Mouse (Mus musculus): ENCODE data around the gene Uhrf1.

Gene Uhrf1

GRCm38 (mm10) chr17:56273482-56273881, 29.6 kb upstream of the Uhrf1 start:
- in situ Hi-C loops (cut with MboI; ENCODE audit: unreplicated experiment in 2 of 2) = no loop called here

DNA sequence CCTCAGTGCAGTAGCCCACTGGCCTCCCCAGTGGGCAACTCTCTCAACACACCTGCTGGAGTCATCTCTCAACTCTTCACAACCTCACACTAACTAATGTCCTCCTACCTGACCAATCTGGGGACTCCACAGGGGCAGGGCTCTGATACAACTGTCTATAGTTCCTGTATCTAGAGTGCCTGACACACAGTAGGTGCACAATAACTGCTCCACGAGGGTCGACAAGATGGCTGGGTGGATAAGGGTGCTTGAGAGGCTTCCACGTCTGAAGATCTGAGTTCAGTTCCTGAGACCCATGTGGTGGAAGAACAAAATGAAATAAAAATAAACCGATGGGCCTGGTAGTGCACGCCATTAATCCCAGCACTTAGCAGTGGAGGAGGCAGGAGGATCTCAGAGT, 29.1 kb upstream of the Uhrf1 start:
- in situ Hi-C loops (cut with MboI; ENCODE audit: unreplicated experiment in 2 of 2) = no loop called here

GRCm38 (mm10) chr17:56275842-56276480, 27.2 kb upstream of the Uhrf1 start:
- in situ Hi-C loops (cut with MboI; ENCODE audit: unreplicated experiment in 2 of 2) = loop anchor here (5.0 kb wide), 1 partner anchor 36 kb away; no protein-coding TSS in a partner anchor

GRCm38 (mm10) chr17:56276643-56277566, 26.2 kb upstream of the Uhrf1 start, which contains the start of gene Ticam1:
Gene Ticam1 (minus strand): TSS chr17:56276786.
- in situ Hi-C loops (cut with MboI; ENCODE audit: unreplicated experiment in 2 of 2) = loop anchor here (5.0 kb wide), 1 partner anchor 35 kb away; no protein-coding TSS in a partner anchor

DNA sequence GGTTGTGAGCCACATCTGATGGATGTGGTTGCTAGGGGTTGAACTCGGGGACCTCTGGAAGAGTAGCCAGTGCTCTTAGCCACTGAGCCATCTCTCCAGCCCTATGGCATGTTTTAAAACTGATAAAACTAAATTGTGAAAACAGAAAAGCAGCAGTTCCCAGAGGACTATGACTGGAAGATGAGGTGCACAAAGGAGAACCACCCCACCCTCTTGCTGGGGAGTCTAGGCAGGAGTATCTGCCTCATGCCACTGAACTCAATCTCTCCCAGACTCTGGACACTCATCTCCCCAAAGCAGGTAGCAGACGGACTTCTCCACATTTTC, 25.6 kb upstream of the Uhrf1 start:
- in situ Hi-C loops (cut with MboI; ENCODE audit: unreplicated experiment in 2 of 2) = loop anchor here (5.0 kb wide), 1 partner anchor 35 kb away; no protein-coding TSS in a partner anchor

DNA sequence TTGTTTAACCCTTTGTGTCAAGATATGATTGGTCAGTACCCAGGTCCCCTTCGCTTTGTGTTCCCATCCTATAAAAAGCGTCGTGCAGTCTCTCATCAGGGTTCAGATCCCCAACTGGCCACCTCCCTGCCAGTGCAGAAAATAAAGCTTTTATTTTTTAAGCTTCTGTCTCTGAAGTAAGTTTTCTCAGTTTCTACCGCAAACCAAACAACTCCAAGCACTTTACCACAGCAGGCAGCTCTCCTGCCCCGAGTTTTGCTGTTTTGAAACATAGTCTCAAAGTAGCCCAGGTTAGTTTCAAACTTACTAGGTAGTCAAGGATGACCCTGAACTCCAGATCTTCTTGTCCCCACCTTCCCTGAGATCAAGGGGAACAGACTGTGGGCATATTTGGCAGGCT, 24.8 kb upstream of the Uhrf1 start:
- in situ Hi-C loops (cut with MboI; ENCODE audit: unreplicated experiment in 2 of 2) = loop anchor here (5.0 kb wide), 1 partner anchor 34 kb away; no protein-coding TSS in a partner anchor

DNA sequence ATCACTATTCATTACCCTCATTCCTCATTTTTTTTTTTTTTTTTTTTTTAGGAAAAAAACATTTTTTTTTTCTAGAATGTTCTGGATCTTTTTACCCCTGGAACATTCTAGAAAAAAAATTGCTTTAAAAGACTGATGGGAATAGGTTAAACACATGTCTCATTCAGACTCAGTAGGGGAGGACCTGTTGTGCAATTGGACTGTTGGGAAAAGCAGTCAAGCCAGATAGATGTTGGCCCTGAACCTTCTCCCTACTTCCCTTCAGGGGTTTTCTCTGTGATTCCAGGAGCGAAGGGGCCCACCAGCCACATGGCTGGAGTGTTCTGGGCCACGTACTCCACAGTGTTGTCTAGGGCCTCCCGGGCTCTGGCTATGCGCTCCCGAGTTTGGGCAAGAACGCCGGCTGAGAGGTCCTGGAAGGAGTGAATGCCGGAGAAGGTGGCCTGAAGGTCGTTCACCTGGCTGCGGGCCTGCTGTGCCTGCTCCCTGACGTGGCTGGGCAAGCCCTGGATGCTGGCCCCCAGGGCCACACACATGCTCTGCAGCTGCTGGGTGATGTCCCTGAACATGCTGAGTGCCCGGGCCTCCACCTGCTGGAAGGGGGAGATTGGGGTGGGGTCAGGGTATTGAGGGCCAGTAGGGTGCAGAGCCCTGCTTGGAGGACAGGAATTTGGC, 23.5 kb upstream of the Uhrf1 start:
- in situ Hi-C loops (cut with MboI; ENCODE audit: unreplicated experiment in 2 of 2) = loop anchor here (5.0 kb wide), 1 partner anchor 33 kb away; no protein-coding TSS in a partner anchor

DNA sequence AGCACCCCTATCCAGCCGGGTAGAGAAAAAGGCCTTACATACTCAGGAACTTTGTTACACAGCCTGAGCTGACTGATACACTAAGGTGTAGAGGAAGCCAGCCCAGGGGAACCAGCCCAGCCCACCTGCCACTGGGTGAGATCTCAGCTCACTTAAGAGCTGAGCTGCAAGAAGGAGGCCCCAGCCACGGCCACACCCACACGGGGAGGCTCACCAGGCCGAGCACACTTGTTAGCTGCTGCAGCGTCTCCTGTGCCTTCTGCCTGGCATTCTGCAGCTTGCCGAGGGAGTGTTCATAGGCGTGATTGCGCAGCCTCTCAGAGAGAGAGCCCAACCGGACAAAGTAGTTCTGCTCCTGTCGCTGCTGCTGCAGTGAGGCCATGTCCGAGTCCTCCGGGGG, 21.9 kb upstream of the Uhrf1 start:
- in situ Hi-C loops (cut with MboI; ENCODE audit: unreplicated experiment in 2 of 2) = no loop called here

DNA sequence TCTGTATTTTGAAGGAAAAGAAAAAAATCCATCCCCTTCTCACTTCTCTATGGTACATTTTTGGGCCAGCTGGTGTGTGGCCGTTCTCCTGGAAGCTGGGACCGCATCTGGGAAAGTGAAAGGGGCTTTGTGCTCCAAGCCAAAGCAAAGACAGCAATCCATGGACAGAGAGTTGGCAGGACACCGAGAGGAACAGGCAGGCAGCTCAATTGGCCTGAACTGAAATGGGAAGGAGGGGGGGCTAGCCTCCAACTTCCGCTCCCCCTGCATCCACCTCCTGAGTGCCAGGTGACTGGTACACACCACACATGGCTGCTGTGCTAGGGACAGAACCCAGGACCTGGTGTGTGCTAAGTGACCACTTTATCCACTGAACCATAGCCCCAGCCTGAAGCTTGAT, 20.3 kb upstream of the Uhrf1 start:
- in situ Hi-C loops (cut with MboI; ENCODE audit: unreplicated experiment in 2 of 2) = no loop called here

DNA sequence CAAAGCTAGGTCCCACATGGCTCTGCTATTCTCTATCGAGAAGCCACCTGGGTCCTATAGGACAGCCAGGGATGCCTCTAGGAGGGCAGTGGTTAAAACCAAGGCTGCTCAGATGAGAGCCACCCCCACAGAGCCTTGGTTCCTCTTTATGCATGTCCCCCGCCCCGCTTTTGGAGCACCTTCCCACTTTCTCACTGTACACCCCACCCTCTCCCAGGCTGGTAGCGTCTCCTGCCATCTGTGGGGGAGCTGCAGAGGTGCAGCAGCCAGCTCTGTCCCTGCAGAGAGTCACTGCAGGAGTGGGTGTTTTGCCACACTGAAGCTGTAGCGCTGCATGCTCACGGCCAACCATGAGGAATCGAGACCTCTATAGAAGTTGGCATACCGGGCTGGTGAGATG, 19.8 kb upstream of the Uhrf1 start:
- in situ Hi-C loops (cut with MboI; ENCODE audit: unreplicated experiment in 2 of 2) = no loop called here

- in situ Hi-C loops (cut with MboI; ENCODE audit: unreplicated experiment in 2 of 2) = no loop called here
Observed at GRCm38 (mm10) chr17:56285995-56286394, 17.1 kb upstream of the Uhrf1 start.

GRCm38 (mm10) chr17:56287830-56288229, 15.3 kb upstream of the Uhrf1 start:
- in situ Hi-C loops (cut with MboI; ENCODE audit: unreplicated experiment in 2 of 2) = no loop called here

DNA sequence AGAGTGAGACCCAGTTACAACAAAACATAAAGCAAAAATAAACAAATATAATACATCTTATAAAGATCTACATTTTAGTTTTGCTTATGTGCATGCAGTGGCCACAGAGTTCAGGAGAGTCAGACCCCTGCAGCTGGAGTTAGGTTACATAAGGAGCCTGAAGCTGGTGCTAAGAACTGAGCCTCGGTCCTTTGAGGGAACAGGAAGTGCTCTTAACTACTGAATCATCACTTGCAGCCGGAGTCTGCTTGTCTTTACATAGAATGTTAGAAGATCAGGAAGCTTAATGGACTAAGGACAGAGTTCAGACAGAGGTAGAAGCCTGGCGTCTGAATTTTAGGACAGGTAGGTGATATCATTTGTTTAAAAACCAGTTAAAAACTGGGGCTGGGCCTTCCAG, 14.3 kb upstream of the Uhrf1 start:
- in situ Hi-C loops (cut with MboI; ENCODE audit: unreplicated experiment in 2 of 2) = no loop called here

DNA sequence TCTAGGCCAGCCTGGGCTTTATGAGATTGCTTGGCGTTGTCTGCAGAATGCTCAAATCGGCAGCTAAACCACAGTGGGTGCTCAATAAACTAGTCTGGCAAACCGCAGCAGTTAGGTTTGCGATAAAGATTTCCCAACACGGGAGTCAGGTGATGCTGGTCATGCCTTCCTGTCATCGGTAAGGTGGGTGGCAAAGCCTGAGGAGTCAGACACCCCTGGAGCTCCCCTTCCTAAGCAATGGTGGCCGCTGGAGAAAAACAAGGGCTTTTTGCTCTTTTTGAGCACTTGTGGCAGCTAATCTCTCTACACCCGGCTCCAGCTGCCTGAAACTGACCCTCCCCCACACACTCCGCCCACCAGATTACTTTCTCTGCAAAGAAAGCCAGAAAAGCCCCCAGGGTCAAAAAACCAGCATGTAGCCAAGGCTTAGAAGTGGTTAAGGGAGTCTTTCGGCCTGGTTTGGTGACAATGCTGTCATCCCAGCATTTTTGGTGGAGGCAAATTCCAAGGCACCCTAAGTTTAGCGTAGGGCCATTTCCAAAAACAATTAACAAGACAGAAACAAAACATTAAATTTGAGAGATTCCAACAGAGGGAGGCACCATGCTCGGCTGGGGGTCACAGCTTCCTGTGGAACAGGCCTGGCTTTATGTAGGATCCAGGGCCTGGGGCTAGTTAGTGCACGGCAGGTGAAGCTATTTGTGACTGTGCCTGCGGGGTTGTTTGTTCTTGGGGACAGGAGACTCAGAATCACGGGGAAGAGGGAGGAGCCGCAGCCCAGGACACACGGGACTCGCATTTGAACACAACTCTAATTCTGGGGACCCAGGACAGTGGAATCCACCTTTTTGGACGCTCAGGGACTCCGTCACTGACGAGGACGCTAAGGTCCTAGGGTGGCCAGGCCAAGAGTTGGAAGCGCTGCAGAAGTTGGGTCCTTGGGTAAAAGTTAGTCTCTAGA, 13.5 kb upstream of the Uhrf1 start:
- in situ Hi-C loops (cut with MboI; ENCODE audit: unreplicated experiment in 2 of 2) = no loop called here

DNA sequence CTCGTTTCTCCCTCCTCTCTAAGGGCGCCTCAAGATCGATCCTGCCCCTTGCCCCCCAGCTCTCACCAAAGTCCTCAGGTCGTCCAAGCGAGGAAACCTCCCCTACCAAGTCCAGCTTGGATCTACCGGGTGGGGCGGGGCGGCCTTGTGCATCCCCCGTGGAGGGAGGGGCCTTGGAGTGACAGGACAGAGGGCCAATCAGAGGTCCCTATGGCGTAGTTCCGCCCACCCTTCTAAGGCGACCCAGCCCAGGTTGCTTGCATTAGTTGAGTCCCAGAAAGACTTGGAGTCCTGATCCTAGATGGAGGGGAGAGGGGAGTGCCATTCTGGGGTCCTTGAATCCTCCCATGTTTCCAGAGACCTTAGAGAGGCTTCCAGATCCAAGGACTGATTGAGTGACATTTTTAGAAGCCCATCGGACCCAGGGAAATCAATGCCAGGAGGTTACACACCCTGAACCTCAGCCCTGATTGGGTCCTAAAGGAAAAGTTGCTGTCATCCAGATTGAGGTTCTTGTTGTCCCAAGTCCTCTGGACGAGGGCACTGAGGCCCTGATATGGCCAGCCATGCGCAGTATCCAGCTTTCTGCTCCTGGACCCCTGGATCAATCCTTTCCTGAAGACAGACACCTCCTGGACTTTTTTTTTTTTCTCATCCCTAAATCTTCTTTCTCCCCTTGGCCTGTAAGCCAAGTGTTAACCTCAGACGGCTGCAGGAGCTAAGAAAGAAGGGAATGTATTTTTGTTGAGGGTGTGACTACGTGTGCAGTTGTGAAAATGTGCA, 12.5 kb upstream of the Uhrf1 start:
- in situ Hi-C loops (cut with MboI; ENCODE audit: unreplicated experiment in 2 of 2) = no loop called here

- in situ Hi-C loops (cut with MboI; ENCODE audit: unreplicated experiment in 2 of 2) = no loop called here
Observed at GRCm38 (mm10) chr17:56291171-56291511, 12.0 kb upstream of the Uhrf1 start.

- in situ Hi-C loops (cut with MboI; ENCODE audit: unreplicated experiment in 2 of 2) = no loop called here
Observed at GRCm38 (mm10) chr17:56291826-56292475, 11.2 kb upstream of the Uhrf1 start.

- in situ Hi-C loops (cut with MboI; ENCODE audit: unreplicated experiment in 2 of 2) = no loop called here
Observed at GRCm38 (mm10) chr17:56292531-56293222, 10.4 kb upstream of the Uhrf1 start, which contains the start of gene Plin3. Gene Plin3 (minus strand): TSS chr17:56292873.

All from v-Abl transformed pro-B cells (cell line).